Mouse (Mus musculus) ES-CJ7 (cell line): ENCODE measurements around the gene Bahd1.
A peak's percentile ranks its signal among the peaks of the same experiment; 100 is the strongest.

ENCODE experiments used
- DNase-seq: peaks from one replicate; pipeline ENCODE4 v3.0.0; 2011; ENCODE audit warnings: low read depth, low spot score

Bahd1 gene

GRCm38 (mm10) chr2:118898771-118899170, 1.4 kb upstream of the Bahd1 start:
- no peak for DNase-seq

GRCm38 (mm10) chr2:118899306-118899705, 871 bp upstream of the Bahd1 start:
- no peak for DNase-seq

GRCm38 (mm10) chr2:118900826-118901140, 606 bp downstream of the Bahd1 start:
- no peak for DNase-seq

- peak; percentile 92 for DNase-seq
Measured at GRCm38 (mm10) chr2:118901175-118902031, 1.2 kb downstream of the Bahd1 start.

- DNase-seq = peak; percentile 48
Measured at GRCm38 (mm10) chr2:118902051-118903025, 2.2 kb downstream of the Bahd1 start.

GRCm38 (mm10) chr2:118903333-118903741, 3.2 kb downstream of the Bahd1 start:
- DNase-seq = no peak

- DNase-seq = no peak
Measured at GRCm38 (mm10) chr2:118905433-118906117, 5.4 kb downstream of the Bahd1 start.

GRCm38 (mm10) chr2:118906118-118906492, 5.9 kb downstream of the Bahd1 start:
- DNase-seq = no peak

GRCm38 (mm10) chr2:118907781-118908180, 7.6 kb downstream of the Bahd1 start:
- no peak for DNase-seq

GRCm38 (mm10) chr2:118909151-118909550, 9.0 kb downstream of the Bahd1 start:
- no peak for DNase-seq

- DNase-seq = no peak
Measured at GRCm38 (mm10) chr2:118910605-118911278, 10.6 kb downstream of the Bahd1 start.

GRCm38 (mm10) chr2:118912706-118913105, 12.5 kb downstream of the Bahd1 start:
- no peak for DNase-seq

GRCm38 (mm10) chr2:118913551-118914276, 13.5 kb downstream of the Bahd1 start:
- DNase-seq = no peak

GRCm38 (mm10) chr2:118914685-118915084, 14.5 kb downstream of the Bahd1 start:
- no peak for DNase-seq

GRCm38 (mm10) chr2:118916436-118916835, 16.3 kb downstream of the Bahd1 start:
- no peak for DNase-seq

- DNase-seq = no peak
Measured at GRCm38 (mm10) chr2:118918543-118918942, 18.4 kb downstream of the Bahd1 start.

GRCm38 (mm10) chr2:118920428-118920827, 20.3 kb downstream of the Bahd1 start:
- no peak for DNase-seq

GRCm38 (mm10) chr2:118925952-118926351, 25.8 kb downstream of the Bahd1 start:
- DNase-seq = no peak

GRCm38 (mm10) chr2:118926361-118926997, 26.3 kb downstream of the Bahd1 start, which contains the start of gene Chst14:
Gene Chst14 (plus strand): TSS chr2:118926496.
- peak; percentile 26 for DNase-seq
